Mouse (Mus musculus) small intestine, adult 2 months (tissue): ENCODE measurements at regions not wholly inside any gene's neighbourhood (a gene's known extent, or its start where the extent isn't known, plus 50 kb on each side); places are given as distances from the start of the nearest gene placed in this dataset.

Experiments
- CTCF ChIP-seq: fragments of 200-500 bp; IDR thresholded peaks from 2 replicates; pipeline ENCODE4 v1.5.1; 2012; ENCODE audit warnings: low read depth, mild to moderate bottlenecking, control low read depth, inconsistent platforms, low read length, moderate library complexity, mixed read lengths; ENCODE audit not compliant: insufficient replicate concordance, insufficient read length; ENCODE audit errors: extremely low read depth
- POLR2A ChIP-seq: fragments of 200-500 bp; IDR thresholded peaks from 2 replicates; pipeline ENCODE4 v1.6.1; 2012; ENCODE audit warnings: low read depth, mild to moderate bottlenecking, control low read depth, inconsistent platforms, low read length, moderate library complexity

DNA sequence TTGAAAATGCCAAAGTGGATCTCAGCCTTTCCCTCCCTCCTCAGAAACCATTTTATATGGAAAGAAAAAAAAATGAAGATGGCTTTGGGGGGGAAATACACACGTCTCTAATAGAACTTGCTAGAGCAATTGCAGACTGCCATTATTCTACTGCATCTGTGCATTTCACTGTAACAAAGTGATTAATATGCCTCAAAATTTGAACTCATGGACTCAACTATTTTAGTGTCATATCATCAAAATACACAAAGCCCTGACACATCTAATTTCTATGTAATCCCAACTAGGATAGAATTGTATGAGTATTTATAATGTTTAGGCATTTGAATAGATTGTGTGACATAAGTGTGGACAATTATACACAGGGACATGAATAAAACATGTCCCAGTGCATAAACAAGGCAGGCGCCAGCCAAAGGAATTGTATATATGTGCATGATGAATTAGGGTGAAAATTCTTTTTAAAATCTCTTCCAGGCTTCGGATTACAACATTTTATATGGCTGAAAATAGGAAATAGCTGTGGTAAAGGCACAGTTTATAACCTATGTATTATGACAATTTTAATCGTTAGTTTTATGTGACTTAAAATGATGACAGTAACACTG is 115.4 kb upstream of the Fam92a start:
- TF ChIP-seq CTCF (no peak), POLR2A (no peak)
